Mouse (Mus musculus): ENCODE data around the gene Nxpe4. TPM values are rescaled to one million over a fixed set of nuclear protein-coding genes. Genes with fewer than 3 reads are reported as not detected.

The Nxpe4 gene
- polyA plus RNA-seq, 1 experiment from 2014 or later: 8.3 TPM

GRCm38 (mm10) chr9:48181300-48181699, 19.5 kb downstream of the Nxpe4 start:
- no peak overlapping the region for H3K4me2 ChIP-seq (replicated peaks; ENCODE audit: low read depth, low read length)
- no peaks in the 10 kb centered on the region for H3K9me3 ChIP-seq (ENCODE audit: control insufficient read depth, low read depth, low read length)
- H3K27ac ChIP-seq (ENCODE audit: low read length): no peak overlapping the region
- H3K36me3 ChIP-seq (ENCODE audit: control insufficient read depth, insufficient read depth, low read length): no peaks in the 10 kb centered on the region
- H3K4me3 ChIP-seq (ENCODE audit: low read depth, low read length): no peak overlapping the region
- no peaks in the 10 kb centered on the region for H3K27me3 ChIP-seq (ENCODE audit: control insufficient read depth, insufficient read depth, low read length)
- no peak overlapping the region for H3K9ac ChIP-seq (replicated peaks; ENCODE audit: low read depth, low read length)
- ATAC-seq (ENCODE audit: insufficient number of reproducible peaks, insufficient read depth, low FRiP score, low read depth): no peak
- WGBS: 83% methylated on average over 7 of the region's 7 CpGs
- H3K4me1 ChIP-seq (ENCODE audit: control insufficient read depth, insufficient read depth, low read length): no peaks in the 10 kb centered on the region

- Histone ChIP-seq H3K4me3 (ENCODE audit: low read depth, low read length) (no peak overlapping the region), H3K4me1 (ENCODE audit: control insufficient read depth, insufficient read depth, low read length) (no peaks in the 10 kb centered on the region), H3K9ac (replicated peaks; ENCODE audit: low read depth, low read length) (no peak overlapping the region), H3K9me3 (ENCODE audit: control insufficient read depth, low read depth, low read length) (no peaks in the 10 kb centered on the region), H3K36me3 (ENCODE audit: control insufficient read depth, insufficient read depth, low read length) (no peaks in the 10 kb centered on the region), H3K27me3 (ENCODE audit: control insufficient read depth, insufficient read depth, low read length) (no peaks in the 10 kb centered on the region), H3K4me2 (replicated peaks; ENCODE audit: low read depth, low read length) (no peak overlapping the region), H3K27ac (ENCODE audit: low read length) (no peak overlapping the region)
- ATAC-seq (ENCODE audit: insufficient number of reproducible peaks, insufficient read depth, low FRiP score, low read depth): no peak
- 63% methylated on average over 7 of the region's 7 CpGs for WGBS
Observed at GRCm38 (mm10) chr9:48182718-48183414, 21.0 kb downstream of the Nxpe4 start.

- no peak overlapping the region for H3K27ac ChIP-seq (ENCODE audit: low read length)
- H3K9ac ChIP-seq (replicated peaks; ENCODE audit: low read depth, low read length): no peak overlapping the region
- H3K27me3 ChIP-seq (ENCODE audit: control insufficient read depth, insufficient read depth, low read length): no peaks in the 10 kb centered on the region
- H3K9me3 ChIP-seq (ENCODE audit: control insufficient read depth, low read depth, low read length): no peaks in the 10 kb centered on the region
- no peaks in the 10 kb centered on the region for H3K36me3 ChIP-seq (ENCODE audit: control insufficient read depth, insufficient read depth, low read length)
- WGBS: 78% methylated on average over 7 of the region's 7 CpGs
- H3K4me1 ChIP-seq (ENCODE audit: control insufficient read depth, insufficient read depth, low read length): no peaks in the 10 kb centered on the region
- H3K4me2 ChIP-seq (replicated peaks; ENCODE audit: low read depth, low read length): no peak overlapping the region
- no peak overlapping the region for H3K4me3 ChIP-seq (ENCODE audit: low read depth, low read length)
- ATAC-seq (ENCODE audit: insufficient number of reproducible peaks, insufficient read depth, low FRiP score, low read depth): no peak
Observed at GRCm38 (mm10) chr9:48184319-48184718, 22.5 kb downstream of the Nxpe4 start.

GRCm38 (mm10) chr9:48188854-48189253, 27.0 kb downstream of the Nxpe4 start:
- no peak overlapping the region for H3K4me2 ChIP-seq (replicated peaks; ENCODE audit: low read depth, low read length)
- H3K4me3 ChIP-seq (ENCODE audit: low read depth, low read length): no peak overlapping the region
- no peak for ATAC-seq (ENCODE audit: insufficient number of reproducible peaks, insufficient read depth, low FRiP score, low read depth)
- H3K36me3 ChIP-seq (ENCODE audit: control insufficient read depth, insufficient read depth, low read length): no peaks in the 10 kb centered on the region
- H3K9ac ChIP-seq (replicated peaks; ENCODE audit: low read depth, low read length): no peak overlapping the region
- no peaks in the 10 kb centered on the region for H3K4me1 ChIP-seq (ENCODE audit: control insufficient read depth, insufficient read depth, low read length)
- WGBS: 65% methylated on average over 6 of the region's 6 CpGs
- H3K27ac ChIP-seq (ENCODE audit: low read length): no peak overlapping the region
- no peaks in the 10 kb centered on the region for H3K9me3 ChIP-seq (ENCODE audit: control insufficient read depth, low read depth, low read length)
- H3K27me3 ChIP-seq (ENCODE audit: control insufficient read depth, insufficient read depth, low read length): no peaks in the 10 kb centered on the region

DNA sequence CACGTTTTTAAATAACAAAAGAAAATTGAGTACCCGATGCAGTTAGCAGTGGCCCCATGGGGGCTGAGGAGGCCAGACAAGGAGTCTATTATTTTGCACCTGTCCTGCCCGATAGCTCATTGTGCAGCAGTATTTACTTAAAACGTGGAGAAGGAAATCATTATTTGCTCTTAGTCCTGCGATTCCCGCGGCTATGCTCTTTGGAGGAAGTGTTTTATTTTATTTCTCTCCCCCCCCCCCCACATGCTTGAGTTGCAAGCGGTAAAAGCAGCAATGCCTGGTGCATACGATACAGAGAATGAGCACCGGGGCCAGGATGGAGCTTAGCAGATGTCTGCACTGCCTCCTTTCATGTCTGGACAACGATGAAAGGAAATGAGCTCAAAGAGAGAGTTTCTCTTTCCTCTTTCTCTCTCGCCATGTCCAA, 35.6 kb downstream of the Nxpe4 start:
- Histone ChIP-seq H3K9me3 (ENCODE audit: control insufficient read depth, low read depth, low read length) (no peaks in the 10 kb centered on the region), H3K27me3 (ENCODE audit: control insufficient read depth, insufficient read depth, low read length) (no peaks in the 10 kb centered on the region), H3K4me2 (replicated peaks; ENCODE audit: low read depth, low read length) (no peak overlapping the region)

DNA sequence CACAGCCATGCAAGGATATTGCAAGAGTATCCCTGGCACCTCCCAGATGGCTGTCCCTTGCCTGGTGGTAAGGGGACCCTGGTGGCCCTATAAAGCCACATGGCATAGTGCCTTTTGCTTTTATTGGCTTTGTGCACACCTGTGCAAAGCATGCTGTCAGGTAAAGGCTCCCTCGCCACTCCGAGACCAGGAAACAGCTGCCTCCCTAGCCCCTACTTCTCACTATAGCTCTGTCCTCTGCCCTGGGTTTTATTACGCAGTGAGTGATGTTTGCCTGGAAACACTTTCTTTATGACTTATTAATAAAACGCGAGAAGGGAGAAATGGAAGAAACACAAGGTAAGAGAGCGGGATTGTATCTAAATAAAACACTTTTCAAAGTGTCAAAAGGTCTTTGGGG, 49.1 kb downstream of the Nxpe4 start:
- H3K36me3 ChIP-seq (ENCODE audit: control insufficient read depth, insufficient read depth, low read length): no peaks in the 10 kb centered on the region
- H3K9me3 ChIP-seq (ENCODE audit: control insufficient read depth, low read depth, low read length): no peaks in the 10 kb centered on the region
- H3K9ac ChIP-seq (replicated peaks; ENCODE audit: low read depth, low read length): no peak overlapping the region
- ATAC-seq (ENCODE audit: insufficient number of reproducible peaks, insufficient read depth, low FRiP score, low read depth): no peak
- no peak overlapping the region for H3K4me2 ChIP-seq (replicated peaks; ENCODE audit: low read depth, low read length)
- WGBS: 79% methylated on average over 6 of the region's 6 CpGs
- H3K4me3 ChIP-seq (ENCODE audit: low read depth, low read length): no peak overlapping the region
- no peaks in the 10 kb centered on the region for H3K4me1 ChIP-seq (ENCODE audit: control insufficient read depth, insufficient read depth, low read length)
- no peaks in the 10 kb centered on the region for H3K27me3 ChIP-seq (ENCODE audit: control insufficient read depth, insufficient read depth, low read length)
- no peak overlapping the region for H3K27ac ChIP-seq (ENCODE audit: low read length)

More for the DNA sequence above, 35.6 kb downstream of the Nxpe4 start:
- no peak overlapping the region for H3K27ac ChIP-seq (ENCODE audit: low read length)
- no peaks in the 10 kb centered on the region for H3K36me3 ChIP-seq (ENCODE audit: control insufficient read depth, insufficient read depth, low read length)
- no peak overlapping the region for H3K4me3 ChIP-seq (ENCODE audit: low read depth, low read length)
- WGBS: 50% methylated on average over 12 of the region's 12 CpGs
- peak; percentile 63; the same call in 1 of the 2 replicates for ATAC-seq (ENCODE audit: insufficient number of reproducible peaks, insufficient read depth, low FRiP score, low read depth)
- H3K9ac ChIP-seq (replicated peaks; ENCODE audit: low read depth, low read length): no peak overlapping the region
- no peaks in the 10 kb centered on the region for H3K4me1 ChIP-seq (ENCODE audit: control insufficient read depth, insufficient read depth, low read length)

- 85% methylated on average over 5 of the region's 5 CpGs for WGBS
Observed at GRCm38 (mm10) chr9:48211912-48212311, 50.1 kb downstream of the Nxpe4 start.

GRCm38 (mm10) chr9:48214751-48215150, 52.9 kb downstream of the Nxpe4 start:
- Histone ChIP-seq H3K4me3 (ENCODE audit: low read depth, low read length) (no peak overlapping the region), H3K36me3 (ENCODE audit: control insufficient read depth, insufficient read depth, low read length) (no peaks in the 10 kb centered on the region), H3K9ac (replicated peaks; ENCODE audit: low read depth, low read length) (no peak overlapping the region), H3K4me2 (replicated peaks; ENCODE audit: low read depth, low read length) (no peak overlapping the region), H3K27ac (ENCODE audit: low read length) (no peak overlapping the region), H3K27me3 (ENCODE audit: control insufficient read depth, insufficient read depth, low read length) (no peaks in the 10 kb centered on the region), H3K4me1 (ENCODE audit: control insufficient read depth, insufficient read depth, low read length) (no peaks in the 10 kb centered on the region), H3K9me3 (ENCODE audit: control insufficient read depth, low read depth, low read length) (no peaks in the 10 kb centered on the region)
- no peak for ATAC-seq (ENCODE audit: insufficient number of reproducible peaks, insufficient read depth, low FRiP score, low read depth)
- 85% methylated on average over 9 of the region's 9 CpGs for WGBS

More at GRCm38 (mm10) chr9:48211912-48212311, 50.1 kb downstream of the Nxpe4 start:
- H3K27me3 ChIP-seq (ENCODE audit: control insufficient read depth, insufficient read depth, low read length): no peaks in the 10 kb centered on the region
- H3K9ac ChIP-seq (replicated peaks; ENCODE audit: low read depth, low read length): no peak overlapping the region
- no peak overlapping the region for H3K27ac ChIP-seq (ENCODE audit: low read length)
- no peak for ATAC-seq (ENCODE audit: insufficient number of reproducible peaks, insufficient read depth, low FRiP score, low read depth)
- H3K36me3 ChIP-seq (ENCODE audit: control insufficient read depth, insufficient read depth, low read length): no peaks in the 10 kb centered on the region
- no peak overlapping the region for H3K4me3 ChIP-seq (ENCODE audit: low read depth, low read length)
- H3K9me3 ChIP-seq (ENCODE audit: control insufficient read depth, low read depth, low read length): no peaks in the 10 kb centered on the region
- H3K4me2 ChIP-seq (replicated peaks; ENCODE audit: low read depth, low read length): no peak overlapping the region
- H3K4me1 ChIP-seq (ENCODE audit: control insufficient read depth, insufficient read depth, low read length): no peaks in the 10 kb centered on the region
